Mouse (Mus musculus) liver, embryonic 14.5 days (tissue): ENCODE results near the gene Poldip2. TPM values are rescaled to one million over a fixed set of nuclear protein-coding genes. Genes with fewer than 3 reads are reported as not detected.

Experiments used
- ATAC-seq: fragments of 200-750 bp; cut with Nextera tagmentation; 2 replicates; pipeline ENCODE4 v1.8.0; 2017; ENCODE audit warnings: moderate number of reproducible peaks, mild to moderate bottlenecking, moderate library complexity; ENCODE audit not compliant: insufficient read depth
- DNase-seq, 3 experiments: peaks; one replicate each; pipeline ENCODE4 v3.0.0-alpha.2; 2012 to 2013; ENCODE audit warnings: low read depth in 3 of 3, low spot score in 3 of 3
- H3K27ac ChIP-seq: fragments of 300-500 bp; sonication (generic); 2 replicates; pipeline ENCODE4 v1.5.1; 2014; ENCODE audit warnings: moderate library complexity, mild to moderate bottlenecking, control low read depth, inconsistent platforms
- H3K27me3 ChIP-seq: fragments of 300-500 bp; sonication (generic); 2 replicates; pipeline ENCODE4 v1.6.1; 2014; ENCODE audit warnings: mild to moderate bottlenecking, low read length, moderate library complexity; ENCODE audit not compliant: control insufficient read depth, insufficient read depth
- H3K36me3 ChIP-seq: fragments of 300-500 bp; sonication (generic); replicated peaks from 2 replicates; pipeline ENCODE4 v1.6.1; 2014; ENCODE audit warnings: low read depth; ENCODE audit not compliant: control insufficient read depth, insufficient read depth
- H3K4me1 ChIP-seq, 2 experiments: fragments of 200-500 bp in 1 of 2; fragments of 300-500 bp in 1 of 2; sonication (generic) in 1 of 2; replicated peaks; 2 replicates each; pipeline ENCODE4 v1.6.1; 2012 to 2014; ENCODE audit warnings: antibody characterized with exemption in 1 of 2, inconsistent platforms in 1 of 2, low read length in 1 of 2; ENCODE audit not compliant: control insufficient read depth in 2 of 2, insufficient read depth in 2 of 2
- H3K4me2 ChIP-seq: fragments of 300-500 bp; sonication (generic); 2 replicates; pipeline ENCODE4 v1.6.1; 2014; ENCODE audit warnings: low read depth, mild to moderate bottlenecking, control low read depth, moderate library complexity
- H3K4me3 ChIP-seq, 2 experiments: fragments of 200-500 bp in 1 of 2; fragments of 300-500 bp in 1 of 2; sonication (generic) in 1 of 2; 2 replicates each; pipeline ENCODE4 v1.5.1; 2012 to 2014; ENCODE audit warnings: low read depth in 2 of 2, low read length in 2 of 2, mild to moderate bottlenecking in 2 of 2, control low read depth in 1 of 2, inconsistent platforms in 1 of 2, moderate library complexity in 1 of 2; ENCODE audit not compliant: insufficient read depth in 1 of 2
- H3K9ac ChIP-seq: fragments of 300-500 bp; sonication (generic); replicated peaks from 2 replicates; pipeline ENCODE4 v1.6.1; 2014; ENCODE audit warnings: mild to moderate bottlenecking, control low read depth, moderate library complexity
- H3K9me3 ChIP-seq: fragments of 300-500 bp; sonication (generic); 2 replicates; pipeline ENCODE4 v1.6.1; 2016; ENCODE audit warnings: low read length, mixed read lengths; ENCODE audit not compliant: control insufficient read depth
- CTCF ChIP-seq: IDR thresholded peaks from 2 replicates; pipeline ENCODE4 v1.5.1; 2016; ENCODE audit warnings: antibody characterized with exemption, low read depth, control low read depth
- EP300 ChIP-seq: IDR thresholded peaks from 2 replicates; pipeline ENCODE4 v1.6.1; 2016; ENCODE audit warnings: antibody characterized with exemption, low read depth
- WGBS: fragments of 180-500 bp; shearing (Covaris S2); extraction: QIAGEN DNeasy Blood & Tissue Kit; methylation state at CpG from one replicate; pipeline ENCODE4 v1.1.7; 2014; ENCODE audit not compliant: insufficient replicate concordance; 5-methylcytosine and 5-hydroxymethylcytosine counted together
- polyA plus RNA-seq, 2 experiments: library from polyadenylated mRNA; depleted of rRNA in 1 of 2; stranded (reverse) in 1 of 2; unstranded in 1 of 2; fragments of >200 nt; fragmentation: Nextera tagmentation in 1 of 2; extraction: Ambion mirVana in 1 of 2; gene quantifications; 2 replicates each; pipeline versions ENCODE4 v1.2.1 to v1.2.3; 2012 to 2014

The Poldip2 gene
- polyA plus RNA-seq, 2 experiments = 28.2 to 57.2 TPM

DNA sequence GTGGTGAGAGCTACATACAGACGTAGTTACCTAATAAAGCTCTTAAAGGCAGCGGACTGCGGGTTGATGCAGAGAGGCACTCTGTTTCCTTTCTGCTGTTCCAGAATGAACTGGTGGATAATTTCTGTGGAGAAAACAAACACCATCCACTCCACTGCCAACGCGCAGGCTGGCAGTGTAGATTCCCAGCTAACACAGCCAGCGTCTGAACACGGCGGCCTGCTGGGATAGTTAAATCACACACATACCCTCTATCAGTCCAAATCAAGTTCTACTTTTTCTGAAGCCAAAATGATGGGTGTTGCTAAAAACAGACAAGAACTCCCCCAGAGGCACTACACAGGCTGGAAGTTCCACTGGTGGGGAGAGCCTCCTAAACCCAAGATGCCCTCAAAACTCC, 59.4 kb downstream of the Poldip2 start:
- no peak for ATAC-seq
- Histone ChIP-seq H3K9ac (no peak overlapping the region), H3K9me3 (no peaks in the 10 kb centered on the region), H3K4me3 (no peak overlapping the region), H3K4me1 (peaks cover 0 to 10% of the 10 kb centered on the region in 2 experiments; a peak in 2 of 4 replicates), H3K36me3 (no peaks in the 10 kb centered on the region), H3K4me2 (no peak overlapping the region), H3K27ac (no peak overlapping the region), H3K27me3 (no peaks in the 10 kb centered on the region)
- WGBS = 88% methylated on average over 8 of the region's 8 CpGs
- no peak for DNase-seq
- TF ChIP-seq EP300 (no peak), CTCF (no peak)

DNA sequence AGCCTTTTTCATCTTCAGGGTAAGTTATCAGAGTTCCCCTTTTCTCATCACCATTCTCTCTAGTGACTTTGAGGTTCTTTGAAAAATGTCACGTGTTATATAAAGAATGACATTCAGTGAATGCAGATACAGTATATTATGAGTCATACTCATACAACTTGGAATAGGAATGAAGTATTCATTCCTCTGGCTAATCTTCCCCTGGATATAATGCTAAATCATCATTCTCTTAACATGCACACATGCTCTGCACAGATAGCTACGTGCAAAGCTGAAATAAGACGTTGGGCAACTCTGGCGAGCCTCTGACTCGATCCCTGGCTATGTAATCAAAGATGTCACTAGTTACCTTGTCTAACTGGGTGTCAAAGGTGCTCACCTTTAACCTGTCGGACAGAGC, 59.9 kb downstream of the Poldip2 start:
- Histone ChIP-seq H3K4me3 (no peak overlapping the region), H3K36me3 (no peaks in the 10 kb centered on the region), H3K27ac (no peak overlapping the region), H3K4me2 (no peak overlapping the region), H3K9ac (no peak overlapping the region), H3K27me3 (no peaks in the 10 kb centered on the region), H3K4me1 (peaks cover 0 to 8% of the 10 kb centered on the region in 2 experiments; a peak in 2 of 4 replicates), H3K9me3 (no peaks in the 10 kb centered on the region)
- no peak for DNase-seq
- no peak for ATAC-seq
- TF ChIP-seq CTCF (no peak), EP300 (no peak)
- WGBS = 45% methylated on average over 6 of the region's 6 CpGs

Other genes starting within 250 kb of the Poldip2 start
- gene BC030499, start 221.4 kb upstream of the Poldip2 start, polyA plus RNA-seq (2012; rRNA removed) = 0.17 and 0.25 TPM in 2 replicates
- gene BC030499, start 221.4 kb upstream of the Poldip2 start, polyA plus RNA-seq (2014; fragmentation: Nextera tagmentation; extraction: Ambion mirVana) = 0.06 TPM in 1 of 2 replicates, not detected in the other
- gene Spag5, start 210.7 kb upstream of the Poldip2 start, polyA plus RNA-seq (2012; rRNA removed) = 27.8 and 39.7 TPM in 2 replicates
- gene Spag5, start 210.7 kb upstream of the Poldip2 start, polyA plus RNA-seq (2014; fragmentation: Nextera tagmentation; extraction: Ambion mirVana) = 27.6 and 31.5 TPM in 2 replicates
- gene Aldoc, start 189.2 kb upstream of the Poldip2 start, polyA plus RNA-seq (2012; rRNA removed) = 4.2 TPM in 2 replicates
- gene Aldoc, start 189.2 kb upstream of the Poldip2 start, polyA plus RNA-seq (2014; fragmentation: Nextera tagmentation; extraction: Ambion mirVana) = 6.0 and 6.6 TPM in 2 replicates
- gene Pigs, start 183.8 kb upstream of the Poldip2 start, polyA plus RNA-seq (2012; rRNA removed) = 19.6 and 22.0 TPM in 2 replicates
- 23.5 and 26.1 TPM in 2 replicates for gene Pigs, start 183.8 kb upstream of the Poldip2 start, polyA plus RNA-seq (2014; fragmentation: Nextera tagmentation; extraction: Ambion mirVana)
- gene Unc119, start 168.7 kb upstream of the Poldip2 start, polyA plus RNA-seq (2012; rRNA removed) = 33.5 and 40.3 TPM in 2 replicates
- 20.9 and 25.2 TPM in 2 replicates for gene Unc119, start 168.7 kb upstream of the Poldip2 start, polyA plus RNA-seq (2014; fragmentation: Nextera tagmentation; extraction: Ambion mirVana)
- gene Foxn1, start 125.6 kb upstream of the Poldip2 start, polyA plus RNA-seq (2012; rRNA removed) = not detected in 2 replicates
- gene Foxn1, start 125.6 kb upstream of the Poldip2 start, polyA plus RNA-seq (2014; fragmentation: Nextera tagmentation; extraction: Ambion mirVana) = not detected in 2 replicates
- gene Slc13a2, start 90.0 kb upstream of the Poldip2 start, polyA plus RNA-seq (2012; rRNA removed) = 0.02 TPM in 2 replicates
- gene Slc13a2, start 90.0 kb upstream of the Poldip2 start, polyA plus RNA-seq (2014; fragmentation: Nextera tagmentation; extraction: Ambion mirVana) = not detected in 2 replicates
- gene Slc46a1, start 46.5 kb upstream of the Poldip2 start, polyA plus RNA-seq (2012; rRNA removed) = 3.7 and 4.9 TPM in 2 replicates
- 5.0 and 5.8 TPM in 2 replicates for gene Slc46a1, start 46.5 kb upstream of the Poldip2 start, polyA plus RNA-seq (2014; fragmentation: Nextera tagmentation; extraction: Ambion mirVana)
- 0.09 and 0.22 TPM in 2 replicates for gene Sarm1, start 14.4 kb upstream of the Poldip2 start, polyA plus RNA-seq (2012; rRNA removed)
- gene Sarm1, start 14.4 kb upstream of the Poldip2 start, polyA plus RNA-seq (2014; fragmentation: Nextera tagmentation; extraction: Ambion mirVana) = 0.14 and 0.15 TPM in 2 replicates
- 350 and 403 TPM in 2 replicates for gene Vtn, start 13.1 kb upstream of the Poldip2 start, polyA plus RNA-seq (2012; rRNA removed)
- 353 and 424 TPM in 2 replicates for gene Vtn, start 13.1 kb upstream of the Poldip2 start, polyA plus RNA-seq (2014; fragmentation: Nextera tagmentation; extraction: Ambion mirVana)
- 0.18 and 0.28 TPM in 2 replicates for gene Sebox, start 8.7 kb upstream of the Poldip2 start, polyA plus RNA-seq (2012; rRNA removed)
- gene Sebox, start 8.7 kb upstream of the Poldip2 start, polyA plus RNA-seq (2014; fragmentation: Nextera tagmentation; extraction: Ambion mirVana) = 0.35 and 0.39 TPM in 2 replicates
- 10.6 and 14.5 TPM in 2 replicates for gene Tmem199, start within 50 bp of the Poldip2 start, polyA plus RNA-seq (2012; rRNA removed)
- 20.6 and 22.1 TPM in 2 replicates for gene Tmem199, start within 50 bp of the Poldip2 start, polyA plus RNA-seq (2014; fragmentation: Nextera tagmentation; extraction: Ambion mirVana)
- gene Tnfaip1, start 24.1 kb downstream of the Poldip2 start, polyA plus RNA-seq (2012; rRNA removed) = 6.3 and 6.7 TPM in 2 replicates
- 12.6 and 13.2 TPM in 2 replicates for gene Tnfaip1, start 24.1 kb downstream of the Poldip2 start, polyA plus RNA-seq (2014; fragmentation: Nextera tagmentation; extraction: Ambion mirVana)
- 29.2 and 41.7 TPM in 2 replicates for gene Ift20, start 24.2 kb downstream of the Poldip2 start, polyA plus RNA-seq (2012; rRNA removed)
- 73.9 and 77.8 TPM in 2 replicates for gene Ift20, start 24.2 kb downstream of the Poldip2 start, polyA plus RNA-seq (2014; fragmentation: Nextera tagmentation; extraction: Ambion mirVana)
- 34.2 and 42.3 TPM in 2 replicates for gene Tmem97, start 38.6 kb downstream of the Poldip2 start, polyA plus RNA-seq (2012; rRNA removed)
- gene Tmem97, start 38.6 kb downstream of the Poldip2 start, polyA plus RNA-seq (2014; fragmentation: Nextera tagmentation; extraction: Ambion mirVana) = 99.5 and 116 TPM in 2 replicates
- 4.4 and 4.7 TPM in 2 replicates for gene Nlk, start 185.2 kb downstream of the Poldip2 start, polyA plus RNA-seq (2012; rRNA removed)
- 3.2 and 5.3 TPM in 2 replicates for gene Nlk, start 185.2 kb downstream of the Poldip2 start, polyA plus RNA-seq (2014; fragmentation: Nextera tagmentation; extraction: Ambion mirVana)
- gene Ccnq, start 239.5 kb downstream of the Poldip2 start, polyA plus RNA-seq (2012; rRNA removed) = 18.3 and 21.0 TPM in 2 replicates
- 19.8 and 20.0 TPM in 2 replicates for gene Ccnq, start 239.5 kb downstream of the Poldip2 start, polyA plus RNA-seq (2014; fragmentation: Nextera tagmentation; extraction: Ambion mirVana)